Mouse (Mus musculus): ENCODE measurements around the gene Tmem220.

Gene Tmem220

DNA sequence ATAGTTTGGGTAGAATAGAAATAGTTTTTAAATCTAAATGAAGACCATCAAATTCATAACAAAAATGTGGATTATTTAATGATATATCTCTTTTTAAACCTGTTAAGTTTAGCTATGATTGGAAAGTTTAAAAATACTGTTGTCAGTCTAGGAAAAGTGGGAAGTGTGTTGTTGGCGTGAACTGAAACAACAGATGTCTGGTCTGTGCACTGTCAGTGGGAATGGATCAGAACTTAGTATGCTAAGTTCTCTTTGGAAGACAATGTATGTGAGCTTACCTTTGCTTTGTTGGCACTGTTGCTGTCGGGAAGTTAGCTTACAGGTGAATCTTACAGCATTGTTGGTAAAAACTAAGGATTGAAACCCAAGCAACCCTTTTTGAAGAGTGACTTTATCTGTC lies 36.4 kb downstream of the Tmem220 start:
- no peak for DNase-seq (ENCODE audit: low spot score)

DNA sequence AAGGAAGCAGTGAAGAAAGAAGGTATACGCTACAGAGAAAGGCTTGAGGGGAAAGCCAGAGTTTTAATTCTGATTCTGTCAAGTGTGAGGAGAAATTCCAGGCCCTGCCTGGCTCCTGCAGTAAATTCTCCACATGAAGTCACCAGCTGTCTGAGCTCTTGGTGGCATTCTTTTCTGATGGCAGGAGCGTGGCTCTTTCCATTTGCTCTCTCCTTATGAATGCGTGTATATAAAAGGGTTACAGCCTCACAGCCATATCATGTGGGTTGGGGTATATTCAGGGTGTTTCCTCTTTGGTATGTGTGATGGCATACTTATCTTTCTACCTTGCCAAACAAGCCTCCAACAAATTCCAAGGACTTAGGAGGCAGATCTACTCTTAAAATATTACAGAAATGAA lies 37.8 kb downstream of the Tmem220 start:
- DNase-seq (ENCODE audit: low spot score), result no peak

DNA sequence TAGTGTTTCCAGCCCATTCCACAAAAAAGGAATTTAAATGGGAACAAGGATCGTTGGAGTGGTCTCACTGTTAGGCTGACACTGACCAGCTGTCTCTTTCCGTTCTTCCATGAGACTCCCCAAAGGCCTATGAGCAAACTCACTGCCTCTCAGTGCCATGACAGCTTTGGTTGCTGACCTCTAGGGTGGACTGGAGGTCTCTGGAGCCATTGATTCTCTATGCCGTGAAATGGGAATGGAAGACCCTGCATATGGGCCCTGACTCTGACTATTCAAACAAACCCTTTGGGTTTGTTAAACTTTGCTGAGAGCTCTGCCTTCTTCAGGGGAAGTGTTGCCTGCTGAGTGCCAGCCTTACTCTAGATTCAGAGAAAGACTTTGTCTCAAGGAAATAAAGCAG lies 42.8 kb downstream of the Tmem220 start:
- DNase-seq (ENCODE audit: low spot score), result no peak

DNA sequence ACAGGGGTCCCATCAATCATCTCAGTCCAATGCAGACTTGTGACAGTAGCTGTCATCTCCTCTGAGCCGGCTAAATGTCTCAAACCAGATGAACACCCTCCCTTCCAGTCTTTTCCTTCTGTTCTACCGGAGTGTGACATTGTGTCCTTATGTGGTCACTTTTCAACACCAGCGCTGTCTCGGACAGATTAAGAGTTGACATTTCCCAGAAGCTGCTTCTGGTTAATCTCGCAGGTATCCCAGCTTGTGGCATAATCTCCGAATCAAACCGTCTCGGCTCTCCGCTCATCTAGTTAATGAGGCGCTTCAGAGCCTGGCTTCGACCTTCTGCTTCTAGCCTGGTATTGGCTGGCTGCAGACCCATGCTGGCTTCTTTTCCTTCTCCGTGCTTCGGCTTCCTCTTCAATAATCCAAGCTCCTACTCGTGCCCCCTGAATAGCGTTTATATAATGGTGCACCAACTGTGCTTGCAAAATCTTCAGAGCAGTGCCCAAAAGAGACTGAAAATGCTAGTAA lies 47.7 kb downstream of the Tmem220 start:
- no peak for DNase-seq (ENCODE audit: low spot score)

DNA sequence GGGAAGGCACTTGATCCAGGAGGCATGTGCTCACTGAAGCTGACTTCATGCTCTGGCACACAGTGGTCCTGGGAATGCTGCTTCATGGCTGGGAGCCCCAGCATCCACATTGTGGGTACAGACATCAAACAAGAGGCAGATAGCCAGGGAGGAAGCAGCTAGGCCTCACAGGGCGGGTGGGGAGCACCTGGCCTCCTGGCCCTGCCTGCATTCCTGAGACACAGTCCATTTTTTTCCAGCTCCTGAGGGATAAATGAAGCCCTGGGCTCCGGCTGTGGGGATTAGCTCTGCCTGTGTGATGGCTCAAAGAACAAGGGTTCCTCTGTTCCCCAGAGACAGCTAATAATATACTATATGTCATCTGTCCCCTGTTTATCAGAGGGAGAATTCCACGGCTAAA lies 50.1 kb downstream of the Tmem220 start:
- no peak for DNase-seq (ENCODE audit: low spot score)

DNA sequence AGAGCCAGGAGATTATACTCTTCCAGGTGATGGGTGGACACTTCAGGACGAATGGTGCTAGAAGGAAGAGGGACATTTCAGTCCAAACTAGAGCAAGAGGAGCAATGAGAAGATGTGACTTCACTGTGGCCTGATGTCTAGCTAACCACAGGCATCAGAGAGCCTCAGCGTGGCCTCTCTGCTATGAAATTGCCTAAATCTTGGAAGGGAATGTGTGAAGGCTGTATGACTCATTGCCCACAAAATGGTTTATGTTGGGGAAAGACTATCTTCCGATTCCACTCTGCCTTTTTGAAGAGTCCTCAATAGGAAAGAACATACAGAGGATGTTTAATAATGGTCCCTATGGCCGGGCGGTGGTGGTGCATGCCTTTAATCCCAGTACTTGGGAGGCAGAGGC lies 51.8 kb downstream of the Tmem220 start:
- DNase-seq (ENCODE audit: low spot score), result no peak

DNA sequence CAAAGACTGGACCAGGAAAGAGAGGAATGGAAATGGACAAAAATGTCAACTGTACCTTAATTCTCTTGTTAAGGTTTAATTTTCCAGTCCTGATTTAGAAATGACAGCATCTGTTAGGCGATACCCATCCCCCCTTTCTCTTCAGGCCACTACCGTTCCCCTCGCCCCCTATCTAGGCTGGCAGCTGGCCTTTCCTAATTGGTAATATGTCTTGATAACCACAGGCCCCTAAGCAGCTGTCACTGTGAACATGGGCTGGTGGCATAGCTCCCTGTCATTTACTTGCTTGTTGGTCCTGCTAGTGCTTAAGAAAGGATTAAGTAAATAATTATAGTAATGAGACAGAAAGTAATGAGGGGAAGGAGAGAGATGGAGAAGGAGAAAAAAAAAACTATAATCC lies 52.5 kb downstream of the Tmem220 start:
- no peak for DNase-seq (ENCODE audit: low spot score)

DNA sequence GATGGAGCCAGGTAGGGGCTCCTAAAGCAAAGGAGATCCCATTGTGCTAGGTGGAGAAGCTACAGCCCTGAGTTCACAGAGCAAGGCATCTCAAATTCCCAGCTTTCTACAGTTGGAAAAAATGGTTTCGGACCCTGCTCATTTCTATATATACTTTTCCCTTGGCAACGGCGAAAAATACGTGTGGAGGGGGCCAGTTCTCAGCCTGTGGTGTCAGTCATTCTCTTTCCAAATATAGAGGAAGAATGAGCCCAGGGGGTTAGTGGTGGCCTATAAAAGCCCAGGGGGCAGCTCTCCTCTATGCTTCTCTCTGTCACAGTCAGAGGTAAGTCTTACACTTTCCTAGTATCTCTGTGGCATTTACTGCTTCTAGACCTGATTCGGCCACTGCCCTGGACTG lies 53.0 kb downstream of the Tmem220 start, which contains the start of gene Myh3:
Myh3 (plus strand) TSS at position 301 of the 400 bp plus-strand sequence.
- no peak for DNase-seq (ENCODE audit: low spot score)

DNA sequence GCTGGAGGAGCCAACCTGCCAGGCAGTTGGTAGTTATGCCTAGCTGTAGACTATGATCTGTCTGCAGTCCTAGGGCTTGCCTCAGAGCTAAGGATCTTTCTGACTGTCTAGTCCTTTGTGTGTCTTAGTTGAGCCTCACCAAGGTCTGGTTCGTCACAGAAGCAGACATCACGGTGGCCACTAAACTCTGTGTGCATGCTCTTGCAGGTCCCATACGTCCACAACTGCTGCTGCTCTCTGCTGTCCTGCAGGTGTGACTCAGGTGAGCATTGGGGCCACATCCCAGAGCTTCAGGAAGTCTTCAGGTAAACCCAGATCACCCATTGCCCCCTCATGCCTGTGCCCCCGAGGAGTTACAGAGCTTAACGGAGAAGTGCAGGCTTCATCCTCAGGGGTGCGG lies 53.9 kb downstream of the Tmem220 start:
- DNase-seq (ENCODE audit: low spot score), result no peak

DNA sequence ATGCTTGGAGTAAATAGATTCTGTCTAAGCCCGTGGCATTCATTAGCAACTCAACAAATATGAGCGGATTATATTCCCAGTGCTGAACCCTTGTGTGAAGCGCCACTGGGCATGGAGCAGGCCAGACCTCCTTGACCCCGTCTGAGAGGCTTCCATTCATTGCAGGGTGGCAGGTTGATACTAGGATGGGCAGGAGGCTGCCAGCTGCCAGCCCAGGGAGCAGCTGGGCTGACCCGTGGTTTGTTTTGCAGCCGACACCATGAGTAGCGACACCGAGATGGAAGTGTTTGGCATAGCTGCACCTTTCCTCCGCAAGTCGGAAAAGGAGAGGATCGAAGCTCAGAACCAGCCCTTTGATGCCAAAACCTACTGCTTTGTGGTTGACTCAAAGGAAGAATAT lies 54.8 kb downstream of the Tmem220 start:
- DNase-seq (ENCODE audit: low spot score), result no peak

DNA sequence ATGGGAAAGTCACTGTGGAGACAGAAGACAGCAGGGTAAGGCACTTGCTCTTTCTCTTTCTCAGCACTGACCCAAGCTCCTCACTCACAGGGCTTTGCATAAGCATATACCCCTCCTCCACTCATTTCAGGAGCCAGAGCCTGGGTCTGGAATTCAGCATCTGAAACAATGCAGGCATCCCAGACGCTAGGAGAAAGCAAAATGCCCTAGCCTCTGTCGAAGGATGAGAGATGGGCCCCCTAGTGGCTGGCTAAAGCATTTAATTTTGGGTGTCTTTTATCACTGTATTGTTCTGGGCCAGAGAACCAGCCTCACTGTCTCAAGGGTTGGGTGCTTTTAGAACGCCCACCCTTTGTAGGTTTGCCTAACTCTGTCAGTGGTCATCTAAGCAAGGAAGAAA lies 55.2 kb downstream of the Tmem220 start:
- DNase-seq (ENCODE audit: low spot score), result peak; percentile 15

DNA sequence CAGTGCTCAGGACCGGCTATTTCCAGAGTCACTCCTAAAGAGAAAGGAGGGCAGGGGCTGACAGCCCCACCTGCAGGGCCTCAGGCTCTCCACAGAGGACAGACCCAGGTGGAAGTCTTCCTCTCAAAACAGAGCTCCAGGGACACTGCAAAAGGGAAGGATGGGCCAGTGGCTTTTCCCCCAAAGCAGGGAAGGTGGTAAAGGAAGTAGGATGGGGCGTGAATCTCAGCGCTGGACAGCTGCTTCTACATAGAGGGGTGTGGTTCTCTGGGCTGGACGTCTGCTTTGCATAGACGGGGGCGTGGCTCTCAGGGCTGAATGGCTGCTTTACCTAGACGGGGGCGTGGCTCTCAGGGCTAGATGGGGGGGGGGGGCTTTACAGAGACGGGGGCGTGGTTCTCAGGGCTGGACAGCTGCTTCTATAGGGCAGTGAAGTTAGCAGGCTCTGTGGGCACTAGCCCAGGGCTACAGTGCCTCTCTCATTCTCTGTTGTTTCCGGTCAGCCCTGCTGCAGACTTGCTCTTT lies 56.2 kb downstream of the Tmem220 start:
- DNase-seq (ENCODE audit: low spot score), result no peak

DNA sequence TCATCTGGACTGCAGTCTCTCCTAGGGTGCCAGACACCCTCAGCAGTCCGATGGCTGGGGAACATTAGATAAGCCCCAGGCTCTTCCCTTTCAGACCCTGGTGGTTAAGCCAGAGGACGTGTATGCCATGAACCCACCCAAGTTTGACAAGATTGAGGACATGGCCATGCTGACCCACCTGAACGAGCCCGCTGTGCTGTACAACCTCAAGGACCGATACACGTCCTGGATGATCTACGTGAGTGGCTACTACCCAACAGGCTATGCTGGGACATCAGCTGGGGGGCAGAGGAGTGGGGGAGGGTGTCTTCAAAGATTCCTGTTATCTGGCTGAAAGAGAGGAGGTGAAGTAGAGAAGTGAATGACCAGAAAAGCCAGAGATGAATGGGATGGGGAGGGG lies 57.2 kb downstream of the Tmem220 start:
- no peak for DNase-seq (ENCODE audit: low spot score)

DNA sequence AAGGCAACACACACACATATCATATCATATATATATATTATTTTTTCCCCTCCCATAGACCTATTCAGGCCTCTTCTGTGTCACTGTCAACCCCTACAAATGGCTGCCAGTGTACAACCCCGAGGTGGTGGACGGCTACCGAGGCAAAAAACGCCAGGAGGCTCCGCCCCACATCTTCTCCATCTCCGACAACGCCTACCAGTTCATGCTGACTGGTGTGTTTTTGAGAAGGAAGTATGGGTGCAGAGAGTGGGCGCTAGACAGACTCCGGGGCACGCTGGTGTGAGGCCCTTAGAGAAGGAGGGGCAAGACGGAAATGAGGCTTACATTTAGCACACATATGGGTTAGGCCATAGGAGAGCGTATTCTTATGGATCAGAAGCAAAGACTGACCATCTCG lies 57.8 kb downstream of the Tmem220 start:
- no peak for DNase-seq (ENCODE audit: low spot score)

DNA sequence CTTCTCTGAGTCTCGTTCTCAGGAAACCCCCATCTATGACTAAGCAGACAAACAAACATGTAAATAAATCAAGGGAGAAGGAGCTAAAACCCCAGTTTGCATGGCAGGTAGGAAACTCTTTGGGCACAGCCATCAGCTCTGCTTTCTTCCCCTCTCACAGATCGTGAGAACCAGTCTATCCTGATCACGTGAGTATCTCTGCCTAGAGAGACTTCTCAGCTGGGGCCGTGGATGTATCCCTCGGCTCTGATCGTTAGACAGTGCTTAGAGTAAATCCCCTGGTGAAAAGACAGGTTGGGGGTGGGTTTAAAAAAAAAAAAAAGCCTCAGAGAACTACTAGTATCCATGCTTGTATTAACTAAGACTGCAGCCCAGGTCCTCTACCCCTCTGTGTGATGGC lies 58.3 kb downstream of the Tmem220 start:
- no peak for DNase-seq (ENCODE audit: low spot score)

DNA sequence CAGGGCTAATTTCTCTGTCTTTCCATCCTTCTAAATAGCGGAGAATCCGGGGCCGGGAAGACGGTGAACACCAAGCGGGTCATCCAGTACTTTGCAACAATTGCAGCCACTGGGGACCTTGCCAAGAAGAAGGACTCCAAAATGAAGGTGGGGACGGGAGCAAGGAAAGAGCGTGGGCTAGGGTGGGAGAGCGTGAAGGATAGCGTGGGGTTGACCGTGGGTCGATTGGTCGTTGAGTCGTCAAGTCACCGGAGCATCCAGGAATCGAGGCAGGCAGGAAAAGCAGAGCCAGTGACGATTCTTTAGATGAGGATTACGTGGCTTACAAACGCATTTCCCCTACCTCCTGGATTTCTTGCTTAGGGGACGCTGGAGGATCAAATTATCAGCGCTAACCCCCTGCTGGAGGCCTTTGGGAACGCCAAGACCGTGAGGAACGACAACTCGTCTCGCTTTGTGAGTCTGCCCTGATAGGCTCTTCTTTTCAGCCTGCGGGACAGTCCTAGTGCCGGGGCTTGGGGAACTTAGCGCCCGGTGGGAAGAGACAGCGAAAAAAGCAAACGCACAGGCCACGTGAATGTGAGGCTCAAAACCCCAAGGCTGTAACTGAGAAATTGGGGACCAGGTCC lies 58.9 kb downstream of the Tmem220 start:
- no peak for DNase-seq (ENCODE audit: low spot score)
